Mouse (Mus musculus) cerebellum, adult 11 months (tissue): ENCODE measurements around the gene Hdac8.

Source experiments
- DNase-seq: peaks from one replicate; pipeline ENCODE4 v3.0.0; 2022

The Hdac8 gene

DNA sequence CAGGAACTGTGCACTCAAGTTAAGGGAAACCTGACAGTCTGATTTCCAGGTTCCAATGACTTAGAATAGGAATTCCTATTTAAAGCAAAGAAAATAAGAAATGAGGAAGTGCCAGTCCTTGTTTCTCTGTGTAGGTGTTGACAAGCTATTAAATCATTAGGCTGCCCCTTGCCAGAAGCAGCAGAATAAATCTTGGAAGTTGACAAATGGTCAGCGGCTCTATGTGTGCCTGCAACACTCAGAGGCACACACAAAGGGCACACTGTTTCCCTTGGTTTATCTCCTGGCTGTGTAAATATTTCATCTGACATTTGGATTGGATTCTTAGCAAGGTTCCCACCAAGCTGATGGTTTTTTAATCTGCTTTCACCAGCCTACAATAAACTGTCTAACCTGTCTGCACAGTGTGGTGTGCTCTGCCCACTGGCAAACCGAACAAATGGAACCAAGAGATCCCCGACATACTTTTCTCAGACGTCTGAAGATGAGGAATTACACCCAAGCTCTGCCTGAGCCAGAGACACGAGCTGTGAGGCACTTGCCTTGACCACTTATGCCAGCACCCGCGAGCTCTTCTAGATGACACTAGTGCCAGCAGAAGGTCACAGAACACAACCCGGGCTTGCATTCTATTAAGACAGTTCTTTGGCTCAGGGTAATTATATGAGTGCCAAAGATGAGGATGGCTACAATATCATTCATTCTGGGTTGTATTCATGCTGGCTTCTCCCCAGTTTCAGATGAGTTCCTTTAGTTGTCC, 165.6 kb downstream of the Hdac8 start:
- no peak for DNase-seq

DNA sequence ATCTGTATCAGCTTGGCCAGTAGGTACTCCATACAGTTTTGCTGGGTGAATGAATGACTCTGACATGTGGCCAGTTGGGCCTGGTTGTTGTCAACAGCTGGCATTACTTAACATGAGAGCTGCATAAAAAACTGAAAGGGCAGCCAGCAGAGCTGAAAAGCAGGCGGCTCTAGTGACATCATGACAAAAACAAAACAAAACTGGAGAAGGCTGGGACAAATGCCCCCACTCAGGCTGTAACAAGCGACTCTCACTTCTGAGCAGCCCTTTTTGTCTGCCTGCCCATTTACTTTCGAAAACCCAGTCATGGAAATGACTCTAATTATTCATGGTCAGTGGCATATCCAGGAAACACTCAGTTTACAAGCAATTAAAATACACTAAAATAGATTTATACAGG, 185.5 kb downstream of the Hdac8 start:
- DNase-seq = no peak

- no peak for DNase-seq
Observed at GRCm38 (mm10) chrX:102319252-102319651, 185.9 kb downstream of the Hdac8 start.

DNA sequence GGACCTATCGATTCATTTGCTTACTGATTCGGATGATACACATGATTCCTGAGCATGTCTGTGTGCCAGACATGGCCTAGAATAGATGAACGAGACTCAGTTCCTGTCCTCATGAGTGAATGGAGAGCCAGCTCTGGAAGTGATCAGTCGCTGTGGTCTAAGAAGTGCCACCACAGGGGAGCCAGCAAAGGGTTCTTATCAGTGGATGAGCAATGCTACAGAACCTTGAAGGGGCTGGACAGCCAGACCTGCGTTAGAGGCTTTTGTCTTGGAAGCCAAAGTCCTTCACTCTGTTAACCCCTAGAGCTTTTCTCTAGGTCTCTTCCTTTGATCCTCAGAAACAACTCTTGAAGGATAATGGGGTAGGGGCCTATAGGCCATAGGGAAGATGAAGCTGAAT, 186.4 kb downstream of the Hdac8 start:
- DNase-seq = no peak

DNA sequence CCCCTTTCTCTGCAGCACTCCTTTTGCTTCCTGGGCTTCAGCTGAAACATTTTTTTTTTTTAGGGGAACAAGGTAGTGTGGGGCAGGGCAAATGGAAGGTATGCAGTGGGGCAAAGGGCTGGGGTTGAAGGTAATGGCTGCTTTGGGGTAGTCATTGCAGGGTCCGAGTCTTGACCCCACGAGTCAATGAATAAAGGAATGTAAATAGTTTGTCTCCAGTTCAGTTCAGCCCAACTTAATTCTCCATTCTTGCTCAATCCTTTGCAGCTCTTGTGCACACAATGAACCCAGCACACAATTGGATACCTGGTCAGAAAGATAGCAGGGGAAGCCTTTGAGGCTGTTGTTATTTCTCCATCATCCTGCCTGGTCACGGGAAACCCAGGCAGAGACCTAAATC, 194.0 kb downstream of the Hdac8 start:
- no peak for DNase-seq

GRCm38 (mm10) chrX:102307511-102307910, 197.6 kb downstream of the Hdac8 start:
- no peak for DNase-seq

DNA sequence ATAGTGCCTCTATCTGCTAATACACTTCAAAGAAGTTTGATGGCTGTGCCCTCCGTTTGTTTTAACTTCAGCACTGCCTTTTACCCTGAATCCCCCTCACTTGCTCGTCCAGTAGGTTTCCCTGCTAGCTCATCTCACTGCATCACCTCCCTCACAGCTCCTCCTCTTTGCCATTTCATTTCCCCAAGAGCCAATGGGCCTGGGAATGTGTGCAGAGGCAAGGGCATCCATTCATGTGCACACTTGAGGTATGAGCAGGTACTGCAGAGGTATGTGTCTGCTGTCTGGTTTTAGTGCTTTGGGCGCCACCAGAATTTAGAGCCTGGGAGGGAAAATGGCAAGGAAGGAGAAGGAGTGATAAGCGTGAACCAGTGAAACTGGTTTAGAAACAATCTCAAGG, 199.4 kb downstream of the Hdac8 start:
- DNase-seq = no peak

GRCm38 (mm10) chrX:102304914-102305313, 200.2 kb downstream of the Hdac8 start:
- no peak for DNase-seq

DNA sequence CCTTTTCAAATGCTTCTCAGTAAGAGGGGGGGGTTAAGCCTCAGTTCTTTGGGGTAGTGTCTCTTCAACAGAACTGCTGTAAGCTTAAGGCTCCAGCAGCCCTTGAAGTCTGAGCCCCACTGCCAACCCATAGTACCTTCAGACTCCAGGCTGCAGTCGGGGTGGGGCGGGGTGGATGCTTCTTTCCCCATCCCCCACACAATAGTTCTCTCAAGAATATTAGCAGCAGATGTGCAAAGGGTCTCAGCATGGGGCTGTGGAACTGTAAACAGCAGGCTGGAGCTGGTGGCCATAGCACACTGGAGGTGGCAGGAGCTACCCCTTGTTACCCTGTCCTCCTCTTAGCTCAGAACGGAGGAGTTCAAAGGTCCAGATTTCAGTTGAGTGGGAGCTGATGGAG, 202.7 kb downstream of the Hdac8 start:
- DNase-seq = no peak

GRCm38 (mm10) chrX:102284889-102285288, 220.3 kb downstream of the Hdac8 start:
- DNase-seq = no peak

DNA sequence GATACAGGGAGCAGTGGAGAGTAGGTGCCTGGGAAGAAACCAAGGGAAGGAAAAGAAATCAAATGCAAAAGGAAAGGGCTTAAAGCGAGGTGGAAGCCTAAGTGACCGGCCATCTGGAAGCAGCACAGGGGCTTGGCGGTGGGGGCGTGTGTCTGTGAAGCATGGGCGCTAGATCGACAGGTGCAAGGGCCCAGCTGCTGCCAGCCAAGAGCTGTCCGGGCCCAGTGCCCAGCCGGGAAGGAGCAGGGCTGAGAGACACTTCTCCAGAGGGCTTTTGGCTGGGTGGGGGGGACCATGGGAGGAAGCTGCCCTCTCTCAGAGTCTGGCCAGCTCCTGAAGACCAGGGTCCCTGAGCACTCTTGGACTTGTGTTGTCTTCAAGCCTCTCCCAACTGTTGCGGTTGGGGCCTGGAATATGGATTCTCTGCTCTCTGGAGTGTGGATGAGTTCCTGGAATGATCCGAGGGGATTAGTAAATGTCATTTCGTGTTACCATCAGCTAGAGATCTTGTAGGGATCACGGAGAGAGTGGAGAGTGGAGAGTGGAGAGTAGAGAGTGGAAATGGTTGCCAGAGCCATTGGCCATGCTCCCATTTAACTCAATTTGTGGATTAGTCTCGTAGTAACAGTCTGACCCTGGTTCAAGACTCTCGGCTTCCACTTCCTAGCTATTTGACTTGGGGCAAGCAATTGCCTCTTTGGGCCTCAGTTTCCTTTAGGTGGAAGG, 242.4 kb downstream of the Hdac8 start:
- DNase-seq = no peak

GRCm38 (mm10) chrX:102259772-102260171, 245.4 kb downstream of the Hdac8 start:
- no peak for DNase-seq

GRCm38 (mm10) chrX:102253892-102254291, 251.3 kb downstream of the Hdac8 start:
- DNase-seq = peak; percentile 26

- peak; percentile 29 for DNase-seq
Observed at GRCm38 (mm10) chrX:102251937-102252860, 253.0 kb downstream of the Hdac8 start, which contains the start of gene Cited1. Gene Cited1, minus strand, starts transcription at chrX:102252181.

DNA sequence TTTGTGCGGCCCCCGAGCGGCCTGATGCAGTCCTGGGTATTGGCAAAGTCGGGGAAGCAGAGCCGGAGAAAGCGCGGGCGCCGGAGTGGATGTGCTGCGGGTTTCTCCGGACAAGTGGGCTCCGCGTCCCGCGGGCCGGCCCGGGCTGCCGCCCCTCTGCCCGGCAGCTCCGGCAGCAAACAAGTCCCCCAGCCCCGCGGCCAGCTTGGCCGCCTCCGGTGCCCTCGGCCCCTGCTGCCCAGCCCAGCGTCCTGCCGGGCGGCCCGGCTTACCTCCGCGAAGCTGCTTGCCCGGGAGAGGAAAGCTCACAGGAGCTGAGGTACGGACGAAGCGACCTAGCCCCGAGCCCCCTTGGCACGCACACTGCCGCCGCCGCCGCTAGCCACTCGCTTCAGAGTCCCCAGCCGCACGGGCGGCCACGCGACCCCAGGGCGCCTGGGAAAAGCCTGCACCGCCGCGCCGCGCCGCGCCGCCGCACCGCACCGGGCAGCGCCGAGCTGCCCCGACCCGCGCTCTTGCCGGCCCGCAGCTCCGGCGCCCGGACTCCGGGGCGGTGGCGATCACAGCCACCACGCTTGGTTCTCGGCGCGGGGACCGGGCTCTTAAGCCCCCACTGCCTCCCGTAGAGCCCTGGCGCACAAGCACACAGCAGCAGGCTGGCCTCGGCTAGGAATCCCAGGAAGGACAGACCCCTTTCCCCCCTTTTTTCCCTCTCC, 253.8 kb downstream of the Hdac8 start:
- no peak for DNase-seq

- no peak for DNase-seq
Observed at GRCm38 (mm10) chrX:102250891-102251170, 254.3 kb downstream of the Hdac8 start.

- DNase-seq = no peak
Observed at GRCm38 (mm10) chrX:102250150-102250890, 254.8 kb downstream of the Hdac8 start.

GRCm38 (mm10) chrX:102244334-102244733, 260.8 kb downstream of the Hdac8 start:
- no peak for DNase-seq
